Mouse (Mus musculus) thymus, adult 2 months (tissue): ENCODE measurements around the gene Rnf187. TPM values are rescaled to one million over a fixed set of nuclear protein-coding genes. Genes with fewer than 3 reads are reported as not detected.

Source experiments
- DNase-seq: peaks from one replicate; pipeline ENCODE4 v3.0.0; 2021
- H3K27ac ChIP-seq: fragments of 200-500 bp; 2 replicates; pipeline ENCODE4 v1.5.1; 2012; ENCODE audit warnings: low read length, control low read depth; ENCODE audit not compliant: control insufficient read depth, insufficient read depth
- H3K27me3 ChIP-seq: fragments of 200-500 bp; 2 replicates; pipeline ENCODE4 v1.6.1; 2012; ENCODE audit warnings: mild to moderate bottlenecking, low read length, moderate library complexity, mixed read lengths; ENCODE audit not compliant: control insufficient read depth, insufficient read depth
- H3K36me3 ChIP-seq: fragments of 200-500 bp; 2 replicates; pipeline ENCODE4 v1.6.1; 2012; ENCODE audit warnings: mild to moderate bottlenecking, low read length, moderate library complexity; ENCODE audit not compliant: control insufficient read depth, insufficient read depth
- H3K4me1 ChIP-seq: fragments of 200-500 bp; replicated peaks from 2 replicates; pipeline ENCODE4 v1.6.1; 2012; ENCODE audit warnings: low read length; ENCODE audit not compliant: control insufficient read depth, insufficient read depth
- H3K4me3 ChIP-seq: fragments of 200-500 bp; 2 replicates; pipeline ENCODE4 v1.5.1; 2012; ENCODE audit warnings: mild to moderate bottlenecking, low read length, control low read depth, moderate library complexity; ENCODE audit not compliant: control insufficient read depth, insufficient read depth
- CTCF ChIP-seq: fragments of 200-500 bp; IDR thresholded peaks from 2 replicates; pipeline ENCODE4 v1.5.1; 2012; ENCODE audit warnings: mild to moderate bottlenecking, control low read depth, low read length, moderate library complexity, borderline replicate concordance; ENCODE audit not compliant: control insufficient read depth, poor library complexity, insufficient read depth; ENCODE audit errors: extremely low read depth
- POLR2A ChIP-seq: fragments of 200-500 bp; IDR thresholded peaks from 2 replicates; pipeline ENCODE4 v1.6.1; 2012; ENCODE audit warnings: mild to moderate bottlenecking, low read length, control low read depth, moderate library complexity; ENCODE audit not compliant: control insufficient read depth, poor library complexity, insufficient read depth; ENCODE audit errors: extremely low read depth
- WGBS: fragments of 180-500 bp; shearing (Covaris S2); methylation state at CpG from one replicate; pipeline ENCODE4 v1.1.7; 2018; 5-methylcytosine and 5-hydroxymethylcytosine counted together
- polyA plus RNA-seq: library from polyadenylated mRNA; depleted of rRNA; stranded (reverse); fragments of >200 nt; gene quantifications from 2 replicates; pipeline ENCODE4 v1.2.3, GENCODE M21; 2012; rRNA removed

The Rnf187 gene
- 335 and 488 TPM in 2 replicates for polyA plus RNA-seq

DNA sequence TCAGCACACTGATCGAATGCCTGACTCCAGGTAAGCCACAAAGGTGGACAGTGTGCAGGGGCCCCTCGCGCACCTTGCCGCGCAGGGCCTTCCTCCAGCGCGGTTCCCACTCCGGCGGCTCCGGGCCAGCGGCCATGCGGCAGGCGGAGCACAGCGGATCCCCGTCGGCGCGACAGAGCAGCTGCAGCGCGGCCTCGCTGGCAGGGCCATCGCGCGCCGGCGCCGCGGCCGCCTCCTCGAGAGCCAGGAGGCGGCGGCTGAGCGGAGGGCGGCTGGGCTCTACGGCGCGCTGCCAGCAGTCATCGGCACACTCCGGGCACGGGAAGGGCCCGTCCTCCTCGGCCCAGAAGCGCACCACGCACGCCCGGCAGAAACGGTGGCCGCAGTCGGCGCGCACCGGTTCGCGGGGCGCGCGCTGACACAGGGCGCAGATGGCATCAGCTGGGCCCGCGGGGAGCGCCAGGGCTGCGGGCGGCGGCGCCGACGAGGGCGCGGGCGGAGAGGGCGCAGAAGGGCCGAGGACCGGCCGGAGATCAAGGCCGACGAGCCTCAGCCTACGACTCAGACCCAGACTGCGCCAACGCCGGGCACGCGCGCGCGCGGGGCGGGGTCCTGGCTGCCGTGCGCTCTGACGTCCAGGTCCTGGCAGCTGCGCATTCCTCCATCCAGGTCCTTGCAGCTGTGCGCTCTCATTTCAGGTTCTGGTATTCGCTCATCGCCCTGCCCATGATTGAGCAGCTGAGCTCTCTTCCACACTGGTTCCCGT lies at the start of gene Rnf187:
Gene Rnf187 (minus strand): TSS at position 595 of the 766 bp plus-strand sequence.
- peaks cover 11% of the 10 kb centered on the region for H3K36me3 ChIP-seq
- peaks cover 14% of the 10 kb centered on the region for H3K4me1 ChIP-seq
- H3K27me3 ChIP-seq = no peaks in the 10 kb centered on the region
- TF ChIP-seq POLR2A (peak; percentile 84), CTCF (0 out of 2 replicates have a peak, but pooled peaks have one; percentile 39)
- WGBS = under 1% methylated on average over 94 of the region's 95 CpGs
- H3K27ac ChIP-seq = no peak within 1 kb of the TSS
- H3K4me3 ChIP-seq = peak within 1 kb of the TSS; percentile 76
- peak; percentile 92 for DNase-seq

DNA sequence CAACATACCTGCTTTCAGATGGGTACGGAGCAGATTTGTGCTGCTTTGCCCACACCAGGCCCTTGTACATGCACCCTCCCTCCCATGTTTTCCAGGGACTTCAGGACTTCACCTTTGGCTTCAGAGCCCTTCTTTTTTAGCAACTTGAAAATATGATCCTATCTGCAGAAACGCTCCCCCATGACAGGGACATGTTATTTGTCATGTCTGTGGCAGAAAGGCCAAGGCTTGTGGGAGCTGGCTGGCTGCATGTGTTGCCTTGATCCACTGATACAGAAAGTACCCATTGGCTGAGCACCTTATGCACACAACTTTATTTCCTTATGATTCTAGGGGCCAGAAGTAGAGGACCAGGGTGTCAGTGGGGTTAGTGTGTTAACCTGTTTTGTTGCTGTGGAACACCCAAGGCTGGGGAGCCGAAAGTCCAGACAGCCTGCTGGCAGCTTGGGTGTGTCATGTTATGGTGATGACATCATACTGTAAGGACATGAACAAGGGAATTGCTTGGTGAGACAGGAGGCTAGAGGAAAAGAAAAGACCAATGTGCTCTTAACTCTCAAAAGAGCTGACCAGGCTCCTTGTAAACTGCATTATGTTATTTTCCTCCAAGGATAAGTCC lies 46.7 kb upstream of the Rnf187 start:
- H3K4me1 ChIP-seq = peaks cover 43% of the 10 kb centered on the region

DNA sequence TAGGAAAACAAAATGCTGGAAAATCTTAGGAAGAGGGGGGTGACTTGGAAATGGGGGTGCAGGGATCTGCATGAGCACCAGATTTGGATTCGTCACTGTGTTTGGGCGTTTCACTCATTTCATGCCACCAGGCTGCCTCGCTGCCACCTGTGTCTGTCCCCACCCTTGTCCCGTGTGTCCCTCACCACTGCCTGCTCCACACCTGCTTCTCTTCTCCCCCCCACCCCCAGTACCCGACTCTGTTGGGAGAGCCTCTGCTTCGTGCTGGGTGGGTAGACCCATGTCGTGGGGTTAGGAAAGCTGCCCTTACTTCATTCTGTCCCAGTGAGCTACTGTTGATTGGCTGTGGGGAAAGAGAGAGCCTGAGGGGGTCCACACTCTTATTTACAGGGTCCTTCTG lies 45.9 kb upstream of the Rnf187 start:
- 41% methylated on average over 7 of the region's 7 CpGs for WGBS
- Histone ChIP-seq H3K36me3 (peaks cover 44% of the 10 kb centered on the region), H3K4me1 (peaks cover 50% of the 10 kb centered on the region), H3K27me3 (no peaks in the 10 kb centered on the region), H3K4me3 (no peak overlapping the region), H3K27ac (peak overlapping the region; percentile 9; the same call in 1 of the 2 replicates)
- peak; percentile 36 for DNase-seq
- TF ChIP-seq CTCF = no peak
- no peak for TF ChIP-seq POLR2A

More for the DNA sequence above, 46.7 kb upstream of the Rnf187 start:
- 96% methylated on average over 3 of the region's 3 CpGs for WGBS
- H3K27me3 ChIP-seq = no peaks in the 10 kb centered on the region
- H3K27ac ChIP-seq = no peak overlapping the region
- H3K4me3 ChIP-seq = no peak overlapping the region
- DNase-seq = no peak
- no peak for TF ChIP-seq POLR2A
- peaks cover 52% of the 10 kb centered on the region for H3K36me3 ChIP-seq

DNA sequence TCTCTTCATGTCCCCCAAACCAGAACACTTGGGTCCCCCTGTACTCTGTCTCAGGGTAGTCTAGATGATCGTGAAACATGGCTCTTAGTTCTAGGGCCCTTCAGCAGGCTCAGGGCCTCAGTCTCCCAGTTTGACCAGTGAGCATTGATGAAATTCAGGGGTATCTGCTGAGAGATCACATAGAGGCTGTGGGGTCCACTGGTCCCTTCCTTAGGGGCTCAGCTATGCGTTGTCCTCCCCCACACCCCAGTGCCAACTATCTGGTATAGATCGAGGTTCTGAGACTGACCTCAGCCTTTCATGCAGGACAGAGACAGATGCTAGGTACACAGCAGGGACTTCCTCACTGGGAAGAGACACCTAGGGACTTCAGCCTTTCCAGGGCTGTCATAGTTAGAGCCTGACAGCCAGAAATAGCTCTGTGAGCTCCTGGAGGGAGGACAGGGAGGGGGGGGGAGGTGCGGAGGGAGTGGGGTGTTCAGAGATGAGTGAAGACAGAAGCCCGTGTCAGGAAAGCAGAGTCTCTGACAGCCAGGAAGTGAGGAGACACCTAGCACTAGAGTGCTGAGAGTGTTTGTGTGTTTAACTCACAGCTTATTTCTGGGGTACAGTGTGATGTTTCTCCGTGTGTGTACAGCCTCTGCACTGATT lies 45.1 kb upstream of the Rnf187 start:
- peaks cover 37% of the 10 kb centered on the region for H3K36me3 ChIP-seq

DNA sequence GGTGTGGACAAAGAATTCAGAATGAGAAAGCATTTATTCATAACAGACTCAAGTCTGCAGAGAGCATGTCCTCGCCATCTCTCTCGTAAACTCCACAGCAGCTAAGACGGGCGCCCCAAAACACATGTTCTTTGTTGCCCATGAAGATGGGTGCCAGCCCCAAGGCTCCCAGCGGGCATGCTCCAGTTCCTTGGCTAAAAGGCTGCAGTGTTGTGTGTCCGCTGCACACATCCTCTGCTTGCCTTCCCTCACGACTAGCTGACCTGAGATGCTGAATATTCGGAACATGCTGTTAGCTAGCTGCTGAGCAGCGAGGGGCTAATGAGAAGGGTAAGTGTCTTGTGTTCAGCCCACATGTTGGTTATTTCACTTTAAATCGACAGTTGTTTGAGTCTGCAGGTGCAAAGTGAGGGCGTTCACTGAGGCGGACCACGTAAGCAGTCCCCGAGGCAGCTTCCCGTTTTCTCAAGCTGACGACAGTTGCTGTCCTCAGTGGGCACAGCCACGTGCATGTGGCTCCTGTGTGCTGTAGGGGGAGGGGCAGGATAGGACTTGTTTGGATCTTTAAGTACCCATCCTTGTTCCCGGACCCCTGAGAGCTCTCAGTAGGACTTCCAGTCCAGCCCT lies 43.9 kb upstream of the Rnf187 start:
- peak overlapping the region; percentile 95 for H3K27ac ChIP-seq
- TF ChIP-seq CTCF = no peak
- TF ChIP-seq POLR2A = no peak
- H3K4me1 ChIP-seq = peaks cover 54% of the 10 kb centered on the region
- no peaks in the 10 kb centered on the region for H3K27me3 ChIP-seq
- peak; percentile 71 for DNase-seq
- H3K4me3 ChIP-seq = peak overlapping the region; percentile 38
- 14% methylated on average over 18 of the region's 18 CpGs for WGBS
- H3K36me3 ChIP-seq = peaks cover 25% of the 10 kb centered on the region

More for the DNA sequence above, 45.1 kb upstream of the Rnf187 start:
- no peak for DNase-seq
- 44% methylated on average over 6 of the region's 6 CpGs for WGBS
- no peak overlapping the region for H3K4me3 ChIP-seq
- peaks cover 54% of the 10 kb centered on the region for H3K4me1 ChIP-seq
- no peaks in the 10 kb centered on the region for H3K27me3 ChIP-seq
- peak overlapping the region; percentile 81 for H3K27ac ChIP-seq
- TF ChIP-seq CTCF (no peak), POLR2A (no peak)

DNA sequence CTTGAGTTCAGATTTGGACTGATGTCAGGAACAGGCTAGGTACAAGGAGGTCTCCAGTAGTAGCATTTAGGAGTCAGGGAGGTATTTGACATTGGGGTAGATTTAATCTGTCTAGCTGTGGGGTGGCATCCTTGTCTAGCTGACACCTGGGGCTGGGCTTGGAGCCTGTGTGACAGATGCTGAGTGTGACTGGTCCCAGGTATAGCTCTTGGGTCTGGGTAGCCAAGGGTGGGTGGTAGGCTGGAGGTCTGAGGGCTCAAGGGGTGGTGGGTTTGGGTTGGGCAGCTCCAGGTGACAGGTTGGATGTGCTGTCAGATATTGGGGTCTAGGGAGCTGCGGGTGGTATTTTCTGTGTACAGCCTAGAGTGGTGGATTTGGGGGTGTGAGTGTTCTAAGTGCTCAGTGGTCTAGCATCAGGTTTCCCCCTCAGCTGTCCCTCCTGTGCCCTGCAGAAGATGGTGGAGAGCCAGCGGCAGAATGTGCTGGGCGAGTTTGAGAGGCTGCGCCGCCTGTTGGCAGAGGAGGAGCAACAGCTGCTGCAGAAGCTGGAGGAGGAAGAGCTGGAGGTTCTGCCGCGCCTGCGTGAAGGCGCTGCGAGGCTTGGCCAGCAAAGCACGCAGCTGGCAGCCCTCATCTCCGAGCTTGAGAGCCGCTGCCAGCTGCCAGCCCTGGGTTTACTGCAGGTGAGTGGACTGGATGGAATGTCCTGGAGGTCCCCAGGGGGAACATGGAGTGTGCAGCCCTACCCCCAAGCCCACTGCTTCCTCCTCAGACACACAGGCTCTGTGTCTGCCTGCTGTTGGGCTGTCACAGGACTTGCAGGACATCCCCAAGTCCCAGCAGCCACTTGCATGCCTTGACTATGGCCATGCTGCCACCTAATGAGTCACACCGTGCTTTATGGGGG lies 43.1 kb upstream of the Rnf187 start:
- Histone ChIP-seq H3K4me1 (peaks cover 57% of the 10 kb centered on the region), H3K4me3 (peak overlapping the region; percentile 38), H3K36me3 (peaks cover 20% of the 10 kb centered on the region), H3K27ac (peak overlapping the region; percentile 95), H3K27me3 (no peaks in the 10 kb centered on the region)
- 5% methylated on average over 14 of the region's 14 CpGs for WGBS
- DNase-seq = peak; percentile 85
- TF ChIP-seq POLR2A (peak; percentile 44; the same call in 1 of the 2 replicates), CTCF (peak; percentile 82)
